Mouse (Mus musculus): ENCODE data around the gene Pde4b. TPM values are rescaled to one million over a fixed set of nuclear protein-coding genes. Genes with fewer than 3 reads are reported as not detected.

Gene Pde4b
- polyA plus RNA-seq, 1 experiment from 2014 or later: 44.6 TPM

DNA sequence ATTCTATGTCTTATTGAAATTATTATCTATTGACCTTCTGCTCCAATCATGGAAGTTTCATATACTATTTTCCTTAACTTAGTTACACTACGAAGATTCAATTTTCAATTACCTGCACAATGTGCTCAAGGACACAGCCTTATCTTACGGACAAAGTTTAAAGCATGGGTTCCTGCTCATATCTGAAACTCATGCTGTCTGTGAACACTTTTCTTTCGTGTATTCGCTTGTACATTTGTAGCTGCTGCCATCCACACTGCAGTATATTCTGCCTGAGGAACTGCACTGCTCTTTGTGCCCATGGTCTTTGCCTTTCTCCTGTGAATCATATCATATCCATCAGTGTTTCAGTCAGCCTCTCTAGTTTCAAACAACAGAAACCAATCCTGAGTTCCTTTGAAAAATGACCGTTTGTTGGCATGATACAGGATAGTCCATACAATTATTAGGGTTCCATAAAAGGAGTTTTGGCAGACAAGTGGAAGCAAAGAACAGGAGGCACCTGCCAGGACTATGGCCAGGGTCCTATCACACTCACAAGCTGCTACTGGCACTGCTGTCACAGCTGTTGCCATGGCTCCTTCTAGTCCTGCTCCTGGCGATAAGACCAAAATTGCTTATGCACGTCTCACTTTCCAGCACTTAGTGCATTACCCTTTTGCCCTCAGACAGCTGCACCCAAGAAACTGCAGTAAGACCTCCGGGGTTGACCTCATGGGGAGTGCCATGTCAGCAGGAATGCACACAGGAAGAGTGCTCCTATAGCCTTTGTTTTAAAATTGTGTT lies 359.0 kb downstream of the Pde4b start:
- Histone ChIP-seq H3K36me3 (replicated peaks; ENCODE audit: control insufficient read depth, insufficient read depth) (no peaks in the 10 kb centered on the region), H3K4me2 (replicated peaks) (no peak overlapping the region), H3K27ac (no peak overlapping the region), H3K4me1 (replicated peaks; ENCODE audit: control insufficient read depth, insufficient read depth, low read length) (no peaks in the 10 kb centered on the region), H3K9me3 (ENCODE audit: control insufficient read depth, low read length) (no peaks in the 10 kb centered on the region), H3K27me3 (ENCODE audit: control insufficient read depth, insufficient read depth, low read length) (no peaks in the 10 kb centered on the region), H3K4me3 (replicated peaks; ENCODE audit: low read length) (no peak overlapping the region), H3K9ac (no peak overlapping the region)
- 76% methylated on average over 8 of the region's 8 CpGs for WGBS
- no peak for ATAC-seq (ENCODE audit: low FRiP score)
- no peak for DNase-seq (ENCODE audit: low spot score)

DNA sequence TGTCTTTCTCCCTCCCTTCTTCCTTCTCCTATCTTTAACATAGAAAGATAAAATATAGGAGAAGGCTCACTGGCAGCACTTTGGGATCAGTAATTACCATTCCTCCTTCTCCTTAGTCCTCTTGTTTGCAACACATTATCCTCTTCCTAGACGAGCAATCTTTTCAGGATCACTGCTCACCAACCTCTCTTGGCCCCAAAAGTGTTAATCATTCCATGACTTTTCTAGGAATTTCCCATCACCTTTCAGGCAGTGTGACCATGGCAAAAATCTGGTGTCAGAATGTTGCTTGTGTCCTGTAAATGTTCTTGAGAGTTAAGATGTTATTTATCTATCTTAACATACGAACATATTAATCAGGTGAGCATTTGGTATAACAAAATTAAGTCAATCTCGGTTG lies 369.1 kb downstream of the Pde4b start:
- 71% methylated on average over 3 of the region's 3 CpGs for WGBS
- H3K27ac ChIP-seq: no peak overlapping the region
- no peak overlapping the region for H3K4me2 ChIP-seq (replicated peaks)
- H3K27me3 ChIP-seq (ENCODE audit: control insufficient read depth, insufficient read depth, low read length): no peaks in the 10 kb centered on the region
- ATAC-seq (ENCODE audit: low FRiP score) (no peak), DNase-seq (ENCODE audit: low spot score) (no peak)
- no peak overlapping the region for H3K4me3 ChIP-seq (replicated peaks; ENCODE audit: low read length)
- no peaks in the 10 kb centered on the region for H3K4me1 ChIP-seq (replicated peaks; ENCODE audit: control insufficient read depth, insufficient read depth, low read length)
- no peak overlapping the region for H3K9ac ChIP-seq
- no peaks in the 10 kb centered on the region for H3K36me3 ChIP-seq (replicated peaks; ENCODE audit: control insufficient read depth, insufficient read depth)
- no peaks in the 10 kb centered on the region for H3K9me3 ChIP-seq (ENCODE audit: control insufficient read depth, low read length)

DNA sequence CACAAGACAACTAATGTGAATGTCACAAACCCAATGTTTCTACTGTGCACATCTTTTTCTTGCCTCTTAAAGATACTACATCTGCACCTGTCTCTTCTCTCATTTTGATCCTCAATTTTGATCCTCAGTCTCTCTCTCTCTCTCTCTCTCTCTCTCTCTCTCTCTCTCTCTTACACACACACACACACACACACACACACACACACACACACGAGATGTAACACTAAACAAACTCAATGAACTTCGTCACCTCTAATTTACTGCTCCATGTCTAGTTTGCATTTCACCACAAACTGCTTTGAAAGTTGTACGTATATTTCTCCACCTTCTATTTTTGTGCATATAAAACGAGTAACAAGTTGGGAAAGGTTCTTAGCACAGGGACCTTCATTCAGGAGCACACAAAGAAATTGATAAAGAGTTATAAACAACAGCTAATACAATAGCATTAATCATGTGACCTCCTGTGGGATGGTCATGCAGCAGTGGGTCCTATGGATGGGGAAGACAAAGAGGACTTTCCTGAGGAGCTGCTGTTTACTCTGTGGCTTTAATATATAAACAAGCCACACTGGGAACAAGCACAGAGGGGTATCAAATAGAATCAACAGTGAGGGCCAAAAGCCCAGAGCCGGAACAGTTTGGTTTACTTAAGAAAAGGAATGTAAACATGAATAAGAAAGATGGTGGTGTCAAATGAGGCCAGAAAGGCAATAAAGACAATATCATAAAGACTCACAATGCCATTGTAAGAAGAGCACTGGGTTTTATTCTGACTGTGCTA lies 372.1 kb downstream of the Pde4b start:
- no peaks in the 10 kb centered on the region for H3K4me1 ChIP-seq (replicated peaks; ENCODE audit: control insufficient read depth, insufficient read depth, low read length)
- 71% methylated on average over 5 of the region's 5 CpGs for WGBS
- H3K27ac ChIP-seq: no peak overlapping the region
- DNase-seq (ENCODE audit: low spot score) (no peak), ATAC-seq (ENCODE audit: low FRiP score) (no peak)
- H3K4me2 ChIP-seq (replicated peaks): no peak overlapping the region
- H3K9me3 ChIP-seq (ENCODE audit: control insufficient read depth, low read length): 0 out of 2 replicates have a peak, but pooled peaks cover under 1% of the 10 kb centered on the region
- H3K4me3 ChIP-seq (replicated peaks; ENCODE audit: low read length): no peak overlapping the region
- H3K36me3 ChIP-seq (replicated peaks; ENCODE audit: control insufficient read depth, insufficient read depth): no peaks in the 10 kb centered on the region
- no peak overlapping the region for H3K9ac ChIP-seq
- H3K27me3 ChIP-seq (ENCODE audit: control insufficient read depth, insufficient read depth, low read length): no peaks in the 10 kb centered on the region

DNA sequence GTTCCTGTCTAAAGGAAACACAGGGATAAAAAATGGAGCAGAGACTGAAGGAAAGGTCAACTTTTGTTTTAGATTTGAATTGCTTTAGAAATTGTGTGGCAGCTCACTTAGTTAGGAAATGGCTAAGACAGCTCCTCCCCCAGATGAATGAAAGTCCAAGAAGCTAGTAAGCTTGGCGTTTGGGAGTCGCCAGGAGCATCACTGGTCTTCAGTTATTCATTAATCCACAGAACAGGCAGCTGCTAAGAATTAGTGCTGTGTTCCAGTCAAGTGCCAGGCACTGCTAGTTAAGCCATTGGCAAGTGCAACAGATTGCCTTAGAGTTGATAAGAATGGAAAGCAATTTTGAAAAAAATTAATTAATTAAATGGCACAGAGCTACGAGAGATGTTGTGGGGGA lies 390.8 kb downstream of the Pde4b start:
- H3K9me3 ChIP-seq (ENCODE audit: control insufficient read depth, low read length): no peaks in the 10 kb centered on the region
- 46% methylated on average over 3 of the region's 3 CpGs for WGBS
- no peak for ATAC-seq (ENCODE audit: low FRiP score)
- H3K27ac ChIP-seq: no peak overlapping the region
- H3K4me1 ChIP-seq (replicated peaks; ENCODE audit: control insufficient read depth, insufficient read depth, low read length): no peaks in the 10 kb centered on the region
- H3K9ac ChIP-seq: no peak overlapping the region
- no peaks in the 10 kb centered on the region for H3K27me3 ChIP-seq (ENCODE audit: control insufficient read depth, insufficient read depth, low read length)
- H3K4me3 ChIP-seq (replicated peaks; ENCODE audit: low read length): no peak overlapping the region
- no peak overlapping the region for H3K4me2 ChIP-seq (replicated peaks)
- DNase-seq (ENCODE audit: low spot score): no peak
- no peaks in the 10 kb centered on the region for H3K36me3 ChIP-seq (replicated peaks; ENCODE audit: control insufficient read depth, insufficient read depth)

DNA sequence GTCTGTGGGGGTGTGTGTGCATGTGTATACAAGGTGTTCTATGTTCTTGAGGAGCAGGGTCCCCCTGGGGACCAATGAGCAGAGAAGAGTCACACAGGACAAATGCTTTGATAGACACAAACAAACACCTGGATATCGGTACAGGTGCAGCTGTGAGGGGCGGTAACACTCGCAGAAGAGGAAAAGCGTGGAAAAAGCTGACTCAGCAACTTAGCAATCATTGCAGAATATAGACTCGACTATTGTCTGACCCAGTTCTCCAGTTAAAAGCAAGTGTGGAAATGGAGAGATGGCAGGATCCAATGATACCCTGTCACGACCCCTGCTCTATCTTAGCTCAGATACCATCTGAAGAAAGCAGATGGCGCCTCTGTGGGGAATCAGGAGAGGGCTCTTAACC lies 391.5 kb downstream of the Pde4b start:
- H3K4me3 ChIP-seq (replicated peaks; ENCODE audit: low read length): no peak overlapping the region
- no peak for ATAC-seq (ENCODE audit: low FRiP score)
- H3K4me1 ChIP-seq (replicated peaks; ENCODE audit: control insufficient read depth, insufficient read depth, low read length): no peaks in the 10 kb centered on the region
- no peak overlapping the region for H3K4me2 ChIP-seq (replicated peaks)
- 88% methylated on average over 7 of the region's 7 CpGs for WGBS
- no peak for DNase-seq (ENCODE audit: low spot score)
- no peaks in the 10 kb centered on the region for H3K36me3 ChIP-seq (replicated peaks; ENCODE audit: control insufficient read depth, insufficient read depth)
- no peaks in the 10 kb centered on the region for H3K9me3 ChIP-seq (ENCODE audit: control insufficient read depth, low read length)
- H3K27ac ChIP-seq: no peak overlapping the region
- no peak overlapping the region for H3K9ac ChIP-seq
- H3K27me3 ChIP-seq (ENCODE audit: control insufficient read depth, insufficient read depth, low read length): no peaks in the 10 kb centered on the region

DNA sequence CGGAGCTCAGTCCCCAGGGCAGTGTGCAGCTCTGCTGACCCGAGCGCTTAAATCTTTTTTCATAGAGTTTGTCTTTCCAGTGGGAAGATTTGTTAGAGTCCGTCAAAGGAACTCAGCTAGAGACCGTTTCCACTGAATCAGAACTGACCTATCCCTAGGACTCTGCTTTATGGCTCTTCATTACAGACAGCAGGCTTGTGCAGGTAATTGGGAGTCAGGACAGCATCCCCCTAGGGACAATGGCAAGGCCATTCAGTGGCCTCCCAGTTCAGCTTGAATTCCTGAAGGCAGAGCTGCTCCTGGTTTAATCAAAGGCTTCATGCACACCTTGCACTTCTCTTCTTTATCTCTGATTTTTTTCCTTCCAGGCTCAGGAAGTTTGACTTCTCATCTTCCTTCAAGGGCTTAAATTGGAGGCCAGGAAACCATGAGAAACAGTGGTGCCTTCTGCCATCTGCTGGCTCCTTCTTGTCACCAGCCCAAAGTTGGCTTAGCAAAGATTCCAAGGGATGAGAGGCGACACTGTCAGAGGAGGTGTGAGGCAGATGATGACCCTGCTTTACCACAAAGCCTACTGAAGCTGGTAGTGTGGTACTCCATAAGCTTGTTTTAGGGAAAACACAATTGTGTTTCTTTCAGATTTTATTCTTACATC lies 393.6 kb downstream of the Pde4b start:
- no peak overlapping the region for H3K4me2 ChIP-seq (replicated peaks)
- H3K9ac ChIP-seq: no peak overlapping the region
- no peaks in the 10 kb centered on the region for H3K27me3 ChIP-seq (ENCODE audit: control insufficient read depth, insufficient read depth, low read length)
- 69% methylated on average over 6 of the region's 6 CpGs for WGBS
- no peak overlapping the region for H3K4me3 ChIP-seq (replicated peaks; ENCODE audit: low read length)
- H3K27ac ChIP-seq: no peak overlapping the region
- no peaks in the 10 kb centered on the region for H3K9me3 ChIP-seq (ENCODE audit: control insufficient read depth, low read length)
- DNase-seq (ENCODE audit: low spot score) (peak; percentile 70), ATAC-seq (ENCODE audit: low FRiP score) (no peak)
- H3K4me1 ChIP-seq (replicated peaks; ENCODE audit: control insufficient read depth, insufficient read depth, low read length): no peaks in the 10 kb centered on the region
- no peaks in the 10 kb centered on the region for H3K36me3 ChIP-seq (replicated peaks; ENCODE audit: control insufficient read depth, insufficient read depth)

DNA sequence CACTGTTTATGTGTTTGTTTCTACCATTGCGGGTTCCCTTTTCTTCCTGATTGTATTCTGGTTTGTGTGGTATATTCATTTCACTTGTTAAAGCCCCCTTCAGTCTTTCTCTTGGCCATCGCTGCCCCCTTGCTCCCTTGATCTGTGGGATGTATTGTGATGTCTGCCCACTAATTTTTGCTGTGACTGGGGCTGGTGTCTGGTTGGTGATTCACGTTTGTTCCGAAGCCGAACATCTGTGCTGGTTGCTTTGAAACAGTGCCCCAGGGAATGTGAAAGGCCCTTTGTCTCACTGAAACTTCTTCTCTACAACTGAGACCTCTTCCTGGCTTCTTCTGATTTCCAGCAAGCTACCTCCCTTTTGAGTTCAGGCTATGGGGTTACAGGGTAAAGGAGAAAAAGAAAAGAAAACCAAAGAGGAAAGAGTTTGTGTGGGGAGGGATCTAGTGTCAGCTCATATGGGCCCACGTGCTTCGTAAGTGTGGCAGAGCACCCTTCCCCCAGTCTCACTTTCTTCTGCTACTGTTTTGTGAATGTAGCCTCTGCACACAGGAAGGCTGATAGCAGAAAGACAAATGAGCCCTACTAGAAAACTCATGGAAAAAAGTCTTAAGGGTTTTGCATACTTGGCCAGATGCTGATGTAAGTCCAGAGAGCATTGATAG lies 396.1 kb downstream of the Pde4b start:
- H3K4me3 ChIP-seq (replicated peaks; ENCODE audit: low read length): no peak overlapping the region
- H3K9me3 ChIP-seq (ENCODE audit: control insufficient read depth, low read length): no peaks in the 10 kb centered on the region
- ATAC-seq (ENCODE audit: low FRiP score) (no peak), DNase-seq (ENCODE audit: low spot score) (no peak)
- no peak overlapping the region for H3K9ac ChIP-seq
- H3K4me2 ChIP-seq (replicated peaks): no peak overlapping the region
- H3K36me3 ChIP-seq (replicated peaks; ENCODE audit: control insufficient read depth, insufficient read depth): no peaks in the 10 kb centered on the region
- H3K27me3 ChIP-seq (ENCODE audit: control insufficient read depth, insufficient read depth, low read length): no peaks in the 10 kb centered on the region
- H3K4me1 ChIP-seq (replicated peaks; ENCODE audit: control insufficient read depth, insufficient read depth, low read length): no peaks in the 10 kb centered on the region; the same call in 1 of the 2 replicates
- 30% methylated on average over 7 of the region's 7 CpGs for WGBS
- no peak overlapping the region for H3K27ac ChIP-seq

DNA sequence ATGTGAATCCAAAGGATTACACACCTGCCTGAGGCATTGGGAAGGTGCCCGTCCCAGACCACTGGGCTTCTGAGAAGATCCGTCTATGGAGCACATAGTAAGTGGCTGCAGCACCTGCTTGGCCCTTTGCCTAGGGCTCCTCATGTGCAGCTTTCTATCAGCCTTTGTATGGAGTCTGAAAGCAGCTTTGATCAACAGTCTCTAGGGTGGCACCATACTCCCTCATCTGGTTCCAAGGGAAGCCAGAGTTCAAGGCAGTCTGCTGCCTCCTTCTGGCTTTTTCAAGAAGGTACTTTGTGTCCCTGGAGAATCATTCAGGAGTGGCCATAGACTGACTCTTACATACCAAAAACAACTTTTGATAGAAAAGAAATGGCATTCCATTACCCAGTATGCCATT lies 397.4 kb downstream of the Pde4b start:
- Histone ChIP-seq H3K4me2 (replicated peaks) (no peak overlapping the region), H3K27me3 (ENCODE audit: control insufficient read depth, insufficient read depth, low read length) (no peaks in the 10 kb centered on the region), H3K4me1 (replicated peaks; ENCODE audit: control insufficient read depth, insufficient read depth, low read length) (no peaks in the 10 kb centered on the region; the same call in 1 of the 2 replicates), H3K27ac (no peak overlapping the region), H3K4me3 (replicated peaks; ENCODE audit: low read length) (no peak overlapping the region), H3K9me3 (ENCODE audit: control insufficient read depth, low read length) (no peaks in the 10 kb centered on the region), H3K36me3 (replicated peaks; ENCODE audit: control insufficient read depth, insufficient read depth) (no peaks in the 10 kb centered on the region), H3K9ac (no peak overlapping the region)
- 75% methylated on average over 2 of the region's 2 CpGs for WGBS
- ATAC-seq (ENCODE audit: low FRiP score) (no peak), DNase-seq (ENCODE audit: low spot score) (no peak)
